Mouse (Mus musculus) heart, postnatal 14 days (tissue): ENCODE data around the gene Upk2. TPM values are rescaled to one million over a fixed set of nuclear protein-coding genes. Genes with fewer than 3 reads are reported as not detected.
A peak's percentile ranks its signal among the peaks of the same experiment; 100 is the strongest.

Experiments used
- DNase-seq, 2 experiments: peaks; one replicate each; pipeline ENCODE4 v3.0.0; 2021 to 2022
- intact Hi-C: fragments of 180-260 bp; cut with DNase I; formaldehyde crosslinking; loops from one replicate; pipeline ENCODE4 v1.15.1; 2025
- long read RNA-seq, 2 experiments: library from polyadenylated mRNA; stranded (forward); transcript quantifications; one replicate each; pipeline ENCODE4 v2.0.0; 2021
- total RNA-seq, 2 experiments: library from RNA; stranded (reverse); gene quantifications; 2 replicates each; pipeline ENCODE4 v1.2.3; 2021

Gene Upk2
- total RNA-seq: not detected
- long read RNA-seq, experiment 1: 0 reads
- long read RNA-seq, experiment 2: 0 reads

GRCm38 (mm10) chr9:44454891-44455220 lies at the start of gene Upk2:
Upk2 (minus strand) TSS chr9:44454976.
- intact Hi-C loops: loop anchor here (1.0 to 2.0 kb wide), 4 partner anchors 22 to 230 kb away; no protein-coding TSS in a partner anchor
- DNase-seq: no peak

- intact Hi-C loops: loop anchor here (1.0 to 5.0 kb wide), 3 partner anchors 20 to 145 kb away; partner anchors contain the start of genes Bcl9l and Upk2
- peak; percentile 84 to 89 for DNase-seq
These were observed 47.2 kb upstream of the Upk2 start for GRCm38 (mm10) chr9:44502006-44502405.

GRCm38 (mm10) chr9:44501206-44501879 lies 46.6 kb upstream of the Upk2 start:
- DNase-seq: peak in 1 of 2 experiments; percentile 16
- intact Hi-C loops: loop anchor here (5.0 kb wide), 1 partner anchor 146 kb away; no protein-coding TSS in a partner anchor

- peak in 1 of 2 experiments; percentile 11 for DNase-seq
- intact Hi-C loops: loop anchor here (5.0 kb wide), 1 partner anchor 147 kb away; no protein-coding TSS in a partner anchor
These were observed 45.9 kb upstream of the Upk2 start for GRCm38 (mm10) chr9:44500638-44501175.

- intact Hi-C loops: loop anchor here (5.0 kb wide), 1 partner anchor 147 kb away; no protein-coding TSS in a partner anchor
- no peak for DNase-seq
These were observed 45.4 kb upstream of the Upk2 start for GRCm38 (mm10) chr9:44500163-44500533.

- DNase-seq: peak; percentile 63 to 65
- intact Hi-C loops: loop anchor here (5.0 kb wide), 1 partner anchor 148 kb away; no protein-coding TSS in a partner anchor
These were observed 44.8 kb upstream of the Upk2 start for GRCm38 (mm10) chr9:44499356-44500162.

GRCm38 (mm10) chr9:44498421-44499355 lies 43.9 kb upstream of the Upk2 start:
- peak; percentile 75 to 82 for DNase-seq
- intact Hi-C loops: no loop called here

GRCm38 (mm10) chr9:44497624-44498377 lies 43.0 kb upstream of the Upk2 start:
- DNase-seq: peak in 1 of 2 experiments; percentile 33
- intact Hi-C loops: no loop called here

- peak in 1 of 2 experiments; percentile 7 for DNase-seq
- intact Hi-C loops: no loop called here
These were observed 42.2 kb upstream of the Upk2 start for GRCm38 (mm10) chr9:44496803-44497461.

- no peak for DNase-seq
- intact Hi-C loops: no loop called here
These were observed 41.1 kb upstream of the Upk2 start for GRCm38 (mm10) chr9:44495810-44496344.

- intact Hi-C loops: no loop called here
- DNase-seq: peak in 1 of 2 experiments; percentile 17
These were observed 40.4 kb upstream of the Upk2 start for GRCm38 (mm10) chr9:44494863-44495809.

GRCm38 (mm10) chr9:44494261-44494862 lies 39.6 kb upstream of the Upk2 start:
- intact Hi-C loops: no loop called here
- peak; percentile 33 to 41 for DNase-seq

- intact Hi-C loops: no loop called here
These were observed 38.1 kb upstream of the Upk2 start for GRCm38 (mm10) chr9:44492631-44493461.

GRCm38 (mm10) chr9:44491351-44491750 lies 36.6 kb upstream of the Upk2 start:
- DNase-seq: no peak
- intact Hi-C loops: no loop called here

More at GRCm38 (mm10) chr9:44492631-44493461, 38.1 kb upstream of the Upk2 start:
- peak; percentile 44 to 63 for DNase-seq

- DNase-seq: peak in 1 of 2 experiments; percentile 38
- intact Hi-C loops: no loop called here
These were observed 35.6 kb upstream of the Upk2 start for GRCm38 (mm10) chr9:44490086-44490967.
